Mouse (Mus musculus) heart, postnatal 0 days (tissue): ENCODE data around the gene Sirt3. TPM values are rescaled to one million over a fixed set of nuclear protein-coding genes. Genes with fewer than 3 reads are reported as not detected.

Experiments
- ATAC-seq: fragments of 200-750 bp; cut with Nextera tagmentation; 2 replicates; pipeline ENCODE4 v1.8.0; 2017; ENCODE audit warnings: low read depth, moderate number of reproducible peaks, moderate library complexity; ENCODE audit not compliant: insufficient read depth
- DNase-seq: peaks from one replicate; pipeline ENCODE4 v3.0.0-alpha.2; 2016; ENCODE audit warnings: low spot score
- H3K27ac ChIP-seq: fragments of 300-500 bp; sonication (generic); 2 replicates; pipeline ENCODE4 v1.5.1; 2014; ENCODE audit warnings: low read depth, mild to moderate bottlenecking
- H3K27me3 ChIP-seq: fragments of 300-500 bp; sonication (generic); 2 replicates; pipeline ENCODE4 v1.6.1; 2014; ENCODE audit warnings: low read length, mixed read lengths; ENCODE audit not compliant: control insufficient read depth, insufficient read depth
- H3K36me3 ChIP-seq: fragments of 300-500 bp; sonication (generic); replicated peaks from 2 replicates; pipeline ENCODE4 v1.6.1; 2014; ENCODE audit warnings: low read length, mixed read lengths; ENCODE audit not compliant: control insufficient read depth, insufficient read depth
- H3K4me1 ChIP-seq: fragments of 300-500 bp; sonication (generic); 2 replicates; pipeline ENCODE4 v1.6.1; 2014; ENCODE audit warnings: antibody characterized with exemption; ENCODE audit not compliant: control insufficient read depth, insufficient read depth
- H3K4me2 ChIP-seq: fragments of 300-500 bp; sonication (generic); 2 replicates; pipeline ENCODE4 v1.6.1; 2014; ENCODE audit warnings: low read depth, mild to moderate bottlenecking, low read length, moderate library complexity
- H3K4me3 ChIP-seq: fragments of 300-500 bp; sonication (generic); 2 replicates; pipeline ENCODE4 v1.5.1; 2014; ENCODE audit warnings: low read depth, low read length
- H3K9ac ChIP-seq: fragments of 300-500 bp; sonication (generic); replicated peaks from 2 replicates; pipeline ENCODE4 v1.6.1; 2014; ENCODE audit warnings: low read depth, low read length, mixed read lengths
- H3K9me3 ChIP-seq: fragments of 300-500 bp; sonication (generic); replicated peaks from 2 replicates; pipeline ENCODE4 v1.6.1; 2016; ENCODE audit warnings: low read length; ENCODE audit not compliant: control insufficient read depth
- CTCF ChIP-seq: IDR thresholded peaks from 2 replicates; pipeline ENCODE4 v1.5.1; 2016; ENCODE audit warnings: antibody characterized with exemption, control low read depth, low read depth
- EP300 ChIP-seq: IDR thresholded peaks from 2 replicates; pipeline ENCODE4 v1.6.1; 2016; ENCODE audit warnings: antibody characterized with exemption, low read depth
- WGBS: fragments of 180-500 bp; shearing (Covaris S2); extraction: QIAGEN DNeasy Blood & Tissue Kit; methylation state at CpG from one replicate; pipeline ENCODE4 v1.1.7; 2014; 5-methylcytosine and 5-hydroxymethylcytosine counted together
- polyA plus RNA-seq: library from polyadenylated mRNA; unstranded; fragments of >200 nt; fragmentation: Nextera tagmentation; extraction: Ambion mirVana; gene quantifications from 2 replicates; pipeline ENCODE4 v1.2.1, GENCODE M21; 2015
- total RNA-seq: library from RNA; depleted of rRNA; stranded (reverse); fragments of >200 nt; gene quantifications from 2 replicates; pipeline ENCODE4 v1.2.3, GENCODE M21; 2014; ENCODE audit warnings: low replicate concordance

Gene Sirt3
- total and polyA plus RNA-seq, 2 experiments from 2014 or later: 78.0 to 105 TPM

DNA sequence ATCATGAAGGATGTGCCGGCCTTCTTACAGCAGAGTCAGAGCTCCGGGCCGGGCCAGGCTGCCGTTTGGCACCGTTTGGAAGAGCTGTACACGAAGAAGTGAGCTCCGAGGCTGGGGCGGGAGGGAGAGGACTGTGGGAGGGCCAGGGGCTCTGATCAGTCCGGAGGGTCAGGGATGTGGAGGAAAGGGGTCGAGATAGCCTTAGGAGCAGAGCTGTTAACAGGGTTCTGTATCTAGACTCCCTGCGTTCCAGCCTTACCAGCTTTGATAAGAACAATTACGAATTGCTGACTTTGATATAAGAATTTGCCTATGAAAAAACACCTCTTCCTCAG, 327 bp upstream of the Sirt3 start:
- H3K4me1 ChIP-seq: peaks cover 13% of the 10 kb centered on the region
- peak overlapping the region; percentile 75 for H3K9ac ChIP-seq
- peak overlapping the region; percentile 96 for H3K4me3 ChIP-seq
- H3K27ac ChIP-seq: peak overlapping the region; percentile 86
- DNase-seq (peak; percentile 13), ATAC-seq (peak; percentile 19)
- WGBS: under 1% methylated on average over 12 of the region's 12 CpGs
- no peaks in the 10 kb centered on the region for H3K27me3 ChIP-seq
- no peak for TF ChIP-seq EP300
- no peak for TF ChIP-seq CTCF
- peak overlapping the region; percentile 89 for H3K4me2 ChIP-seq
- no peaks in the 10 kb centered on the region for H3K9me3 ChIP-seq
- peaks cover 33% of the 10 kb centered on the region for H3K36me3 ChIP-seq

DNA sequence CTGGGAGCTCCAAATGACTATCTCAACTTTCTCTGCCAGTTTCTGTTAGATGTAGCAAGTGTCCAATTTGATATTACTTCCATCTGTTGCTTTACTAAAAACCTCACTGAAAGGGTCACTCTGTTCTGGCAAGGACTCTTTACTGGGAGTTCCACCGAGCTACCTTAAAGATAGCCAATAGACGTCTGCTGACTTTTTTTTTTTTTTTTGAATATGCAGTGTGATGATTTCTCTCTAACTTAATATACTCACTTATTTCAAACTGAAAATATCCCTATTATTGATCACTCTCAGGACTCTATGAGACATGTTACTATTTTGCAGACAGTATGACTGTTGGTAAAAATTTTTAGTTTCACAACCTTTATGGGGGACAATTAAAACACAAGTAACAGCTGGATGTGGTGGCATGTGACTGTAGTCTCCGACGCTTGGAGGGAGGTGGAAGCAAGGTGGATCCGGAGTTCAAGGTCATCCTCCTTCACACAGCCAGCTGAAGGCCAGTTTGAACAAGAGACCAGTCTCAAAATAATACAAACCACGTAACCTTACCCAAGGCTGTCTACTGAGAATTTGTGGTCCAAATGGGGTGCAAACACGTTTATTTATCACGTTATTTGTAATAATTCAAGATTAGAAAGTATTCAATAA, 1.1 kb downstream of the Sirt3 start:
- DNase-seq: peak; percentile 48
- 6% methylated on average over 8 of the region's 8 CpGs for WGBS
- peaks cover 33% of the 10 kb centered on the region for H3K36me3 ChIP-seq
- peak overlapping the region; percentile 86 for H3K27ac ChIP-seq
- H3K4me3 ChIP-seq: peak overlapping the region; percentile 96
- ATAC-seq: 0 out of 2 replicates have a peak, but pooled peaks have one; percentile 22
- TF ChIP-seq CTCF: no peak
- peak overlapping the region; percentile 75 for H3K9ac ChIP-seq
- peaks cover 13% of the 10 kb centered on the region for H3K4me1 ChIP-seq
- H3K27me3 ChIP-seq: no peaks in the 10 kb centered on the region
- H3K9me3 ChIP-seq: no peaks in the 10 kb centered on the region
- H3K4me2 ChIP-seq: peak overlapping the region; percentile 89

DNA sequence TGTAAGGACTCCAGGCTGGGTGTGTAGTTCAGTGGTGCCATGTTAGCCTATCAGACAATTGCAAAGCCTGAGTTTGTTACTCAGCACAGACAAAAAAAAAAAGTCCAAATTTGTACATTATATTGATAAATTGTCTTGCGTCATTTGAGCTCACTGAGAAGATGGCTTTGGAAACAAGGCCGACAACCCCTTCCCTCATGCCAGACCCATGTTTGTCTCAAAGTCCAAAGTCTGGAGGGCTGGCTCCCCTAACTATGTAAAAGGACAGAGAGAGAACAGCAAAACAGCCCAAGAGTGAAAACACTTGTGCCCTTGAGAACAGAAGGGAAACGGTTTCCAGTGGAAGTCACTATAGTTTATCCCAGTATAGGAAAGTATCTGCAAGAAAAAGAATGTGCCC, 1.7 kb downstream of the Sirt3 start:
- ATAC-seq (no peak), DNase-seq (no peak)
- peak overlapping the region; percentile 0; the same call in 1 of the 2 replicates for H3K27ac ChIP-seq
- 67% methylated on average over 3 of the region's 3 CpGs for WGBS
- H3K36me3 ChIP-seq: peaks cover 34% of the 10 kb centered on the region
- H3K4me2 ChIP-seq: peak overlapping the region; percentile 89
- peak overlapping the region; percentile 96; the same call in 1 of the 2 replicates for H3K4me3 ChIP-seq
- H3K27me3 ChIP-seq: no peaks in the 10 kb centered on the region
- no peak for TF ChIP-seq EP300
- TF ChIP-seq CTCF: no peak
- H3K9me3 ChIP-seq: no peaks in the 10 kb centered on the region
- 0 out of 2 replicates have a peak overlapping the region, but pooled peaks have one; percentile 28 for H3K9ac ChIP-seq
- peaks cover 13% of the 10 kb centered on the region for H3K4me1 ChIP-seq

DNA sequence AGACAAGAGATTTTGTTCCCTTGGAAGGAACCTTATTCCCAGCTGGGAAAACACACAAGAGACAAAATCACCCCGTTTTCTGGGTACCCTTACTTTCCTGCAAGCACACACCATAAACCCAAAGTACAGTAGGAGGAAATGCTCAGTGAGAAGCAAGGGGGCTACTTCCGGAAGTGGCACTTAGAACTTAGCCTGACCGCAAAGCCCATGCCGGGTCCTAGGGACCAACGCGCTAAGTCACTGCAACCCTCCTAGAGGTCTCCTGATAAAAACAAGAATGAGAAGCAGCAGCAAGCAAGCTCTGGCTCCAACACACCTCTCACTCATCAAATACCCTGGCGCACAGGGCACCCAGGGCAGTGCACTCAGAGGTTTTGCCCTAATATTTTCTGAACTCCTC, 2.8 kb downstream of the Sirt3 start:
- Histone ChIP-seq H3K27me3 (no peaks in the 10 kb centered on the region), H3K9me3 (no peaks in the 10 kb centered on the region), H3K4me1 (peaks cover 13% of the 10 kb centered on the region), H3K4me3 (no peak overlapping the region), H3K4me2 (no peak overlapping the region), H3K36me3 (peaks cover 39% of the 10 kb centered on the region), H3K9ac (peak overlapping the region; percentile 20; the same call in 1 of the 2 replicates), H3K27ac (no peak overlapping the region)
- DNase-seq (no peak), ATAC-seq (no peak)
- WGBS: 67% methylated on average over 7 of the region's 7 CpGs
- TF ChIP-seq CTCF: no peak
- no peak for TF ChIP-seq EP300

DNA sequence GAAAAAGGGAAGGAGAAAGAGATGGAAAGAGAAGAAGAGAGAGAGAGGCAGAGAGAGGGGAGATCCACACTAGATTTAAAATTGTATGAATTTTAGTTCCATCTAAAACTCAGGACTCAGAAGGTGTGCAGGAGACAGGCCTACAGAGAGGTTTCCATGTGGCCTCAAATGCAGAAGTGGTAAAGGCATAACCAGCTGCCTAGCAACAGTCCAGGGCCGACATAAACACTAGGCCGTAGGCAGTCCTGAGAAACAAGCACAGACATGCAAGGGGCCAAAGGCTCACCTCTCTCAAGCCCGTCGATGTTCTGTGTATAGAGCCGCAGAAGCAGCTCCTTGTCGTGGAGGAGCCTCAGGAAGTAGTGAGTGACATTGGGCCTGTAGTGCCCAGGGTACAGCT, 4.7 kb downstream of the Sirt3 start:
- Histone ChIP-seq H3K9me3 (no peaks in the 10 kb centered on the region), H3K4me1 (peaks cover 13% of the 10 kb centered on the region), H3K27me3 (no peaks in the 10 kb centered on the region), H3K4me3 (no peak overlapping the region), H3K4me2 (no peak overlapping the region), H3K9ac (no peak overlapping the region), H3K27ac (no peak overlapping the region), H3K36me3 (peaks cover 52% of the 10 kb centered on the region)
- DNase-seq: no peak
- 79% methylated on average over 6 of the region's 6 CpGs for WGBS
- TF ChIP-seq CTCF (no peak), EP300 (no peak)
- ATAC-seq: no peak

DNA sequence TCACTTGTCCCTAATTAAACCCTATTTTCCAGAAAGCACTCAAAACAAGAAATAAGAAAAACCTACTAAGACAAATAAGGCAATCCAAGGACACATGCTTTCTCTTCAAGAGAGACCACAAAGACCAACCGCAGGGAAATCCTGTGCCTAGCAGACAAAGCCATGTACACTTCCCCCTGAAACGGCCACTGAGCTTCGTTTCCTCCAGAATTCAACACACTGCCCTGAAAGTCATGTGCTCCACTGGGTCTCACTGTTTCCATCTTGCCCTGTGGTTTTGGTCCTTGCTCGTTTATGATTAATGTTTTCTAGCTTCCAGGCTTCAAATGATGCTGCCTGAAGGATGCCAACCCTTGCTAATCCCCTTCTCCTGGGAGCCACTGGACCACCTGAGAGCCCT, 7.9 kb downstream of the Sirt3 start:
- Histone ChIP-seq H3K27me3 (no peaks in the 10 kb centered on the region), H3K4me2 (no peak overlapping the region), H3K27ac (no peak overlapping the region), H3K9ac (no peak overlapping the region), H3K4me1 (peaks cover under 1% of the 10 kb centered on the region; the same call in 1 of the 2 replicates), H3K4me3 (no peak overlapping the region), H3K9me3 (no peaks in the 10 kb centered on the region), H3K36me3 (peaks cover 70% of the 10 kb centered on the region)
- 87% methylated on average over 4 of the region's 4 CpGs for whole genome bisulfite sequencing
- TF ChIP-seq EP300: no peak
- no peak for TF ChIP-seq CTCF
- ATAC-seq: no peak
- no peak for DNase-seq
